In genomic region chr5:106205724-106206123, GRCm38 (mm10) we compare ENCODE assay signal across 16 mouse cellular contexts.
DNase-seq lines count a peak whose midpoint lies in the region; ATAC-seq and TF ChIP-seq lines count a peak whose summit lies in the region.
"Had no signal": no experiment of that assay in that cellular context is flagged by ENCODE, and none has a peak within 500 bp of the region (broad histone marks: within the 10 kb centered on the region; RNA-seq: fewer than 3 reads in every experiment).

No protein-coding gene starts in this region.

- peak; percentile 59 for DNase-seq in brain, embryonic 14.5 days (ENCODE audit: low read depth)
- DNase-seq in limb, embryonic 10.5 days (ENCODE audit: low spot score) = no peak
- peak; percentile 23 for DNase-seq in neural tube, embryonic 10.5 days (ENCODE audit: extremely low spot score, low spot score)
- DNase-seq in adrenal gland, adult (ENCODE audit: inconsistent age in 2 of 2, low spot score in 1 of 2) = no peak
- DNase-seq in left cerebral cortex, postnatal 25 days (ENCODE audit: low spot score in 2 of 2) = no peak
- DNase-seq in stomach, postnatal 0 days (ENCODE audit: low spot score) = no peak
- no peak for DNase-seq in thymus, postnatal 0 days (ENCODE audit: low spot score)
- DNase-seq: adrenal gland, adult 8-10 months; kidney, postnatal 4 days; left cerebral cortex, postnatal 4 days; lung, adult 2 months; right cerebral cortex, postnatal 4 days had no signal

- intact Hi-C loops in left cerebral cortex, postnatal 25 days (cut with DNase I) = no loop called here

- TF ChIP-seq CTCF in brain, embryonic 14.5 days (IDR thresholded peaks at IDR 0.05; ENCODE audit: borderline replicate concordance, extremely low read depth, insufficient read depth, insufficient read length) = no peak
- TF ChIP-seq CTCF in stomach, postnatal 0 days (IDR thresholded peaks at IDR 0.05; ENCODE audit: low read depth) = no peak

- H3K4me1 ChIP-seq in embryonic facial prominence, embryonic 13.5 days = peaks cover 17% of the 10 kb centered on the region
- H3K4me1 ChIP-seq in limb, embryonic 10.5 days = peaks cover 39% of the 10 kb centered on the region
- no peaks in the 10 kb centered on the region for H3K4me1 ChIP-seq in stomach, postnatal 0 days (replicated peaks; ENCODE audit: control insufficient read depth, insufficient read depth)
- H3K4me1 ChIP-seq: heart, embryonic 15.5 days had no signal

- TF ChIP-seq POLR2A in brain, embryonic 14.5 days (IDR thresholded peaks at IDR 0.05; ENCODE audit: borderline replicate concordance, extremely low read depth, insufficient read depth, insufficient read length, poor library complexity, severe bottlenecking) = no peak

- H3K9me3 ChIP-seq in embryonic facial prominence, embryonic 13.5 days = no peaks in the 10 kb centered on the region
- H3K9me3 ChIP-seq in limb, embryonic 10.5 days (replicated peaks) = no peaks in the 10 kb centered on the region
- H3K9me3 ChIP-seq in stomach, postnatal 0 days (ENCODE audit: control insufficient read depth, low read length) = no peaks in the 10 kb centered on the region
- H3K9me3 ChIP-seq: embryonic facial prominence, embryonic 15.5 days; heart, embryonic 15.5 days had no signal

- WGBS in embryonic facial prominence, embryonic 13.5 days = 7% methylated on average over 6 of the region's 6 CpGs
- WGBS in limb, embryonic 10.5 days = 75% methylated on average over 6 of the region's 6 CpGs
- WGBS in stomach, postnatal 0 days = 56% methylated on average over 6 of the region's 6 CpGs

- H3K36me3 ChIP-seq in embryonic facial prominence, embryonic 13.5 days = no peaks in the 10 kb centered on the region
- H3K36me3 ChIP-seq in limb, embryonic 10.5 days = no peaks in the 10 kb centered on the region
- no peaks in the 10 kb centered on the region for H3K36me3 ChIP-seq in stomach, postnatal 0 days (ENCODE audit: control insufficient read depth, insufficient read depth, low read length)
- H3K36me3 ChIP-seq: embryonic facial prominence, embryonic 15.5 days; heart, embryonic 15.5 days had no signal

- H3K27ac ChIP-seq in embryonic facial prominence, embryonic 13.5 days = no peak overlapping the region
- H3K27ac ChIP-seq in limb, embryonic 10.5 days = peak overlapping the region; percentile 54
- H3K27ac ChIP-seq in stomach, postnatal 0 days (replicated peaks) = no peak overlapping the region
- H3K27ac ChIP-seq: embryonic facial prominence, embryonic 15.5 days; heart, embryonic 15.5 days had no signal

- no peak overlapping the region for H3K9ac ChIP-seq in embryonic facial prominence, embryonic 13.5 days
- H3K9ac ChIP-seq in stomach, postnatal 0 days (ENCODE audit: low read length) = no peak overlapping the region
- H3K9ac ChIP-seq: embryonic facial prominence, embryonic 15.5 days; heart, embryonic 15.5 days had no signal

- peaks cover 3% of the 10 kb centered on the region; the same call in 1 of the 2 replicates for H3K27me3 ChIP-seq in embryonic facial prominence, embryonic 13.5 days
- H3K27me3 ChIP-seq in limb, embryonic 10.5 days (ENCODE audit: low read depth, poor library complexity, severe bottlenecking) = no peaks in the 10 kb centered on the region
- no peaks in the 10 kb centered on the region for H3K27me3 ChIP-seq in stomach, postnatal 0 days (ENCODE audit: control insufficient read depth, insufficient read depth, low read length)
- H3K27me3 ChIP-seq: embryonic facial prominence, embryonic 15.5 days; heart, embryonic 15.5 days had no signal

- ATAC-seq in embryonic facial prominence, embryonic 13.5 days (ENCODE audit: insufficient number of reproducible peaks, insufficient read depth, low FRiP score, low TSS enrichment, low read depth) = no peak
- no peak for ATAC-seq in stomach, postnatal 0 days (ENCODE audit: low FRiP score, low TSS enrichment)
- ATAC-seq: inflammation-experienced regulatory T-cells, adult 6 months had no signal

- no peak overlapping the region for H3K4me3 ChIP-seq in embryonic facial prominence, embryonic 13.5 days
- no peak overlapping the region for H3K4me3 ChIP-seq in limb, embryonic 10.5 days
- no peak overlapping the region for H3K4me3 ChIP-seq in stomach, postnatal 0 days (ENCODE audit: low read depth, low read length)
- H3K4me3 ChIP-seq: embryonic facial prominence, embryonic 15.5 days; heart, embryonic 15.5 days had no signal

- H3K4me2 ChIP-seq in embryonic facial prominence, embryonic 13.5 days = peak overlapping the region; percentile 37
- H3K4me2 ChIP-seq in stomach, postnatal 0 days (replicated peaks; ENCODE audit: low read depth) = no peak overlapping the region
- H3K4me2 ChIP-seq: embryonic facial prominence, embryonic 15.5 days; heart, embryonic 15.5 days had no signal

- no peak for TF ChIP-seq EP300 in stomach, postnatal 0 days (optimal IDR thresholded peaks at IDR 0.05)

Comparison
In these comparisons a context has a peak if more than half of its experiments do, and no peak if none do; other contexts are left out.
1. DNase-seq: peak in brain, embryonic 14.5 days (single experiment) and neural tube, embryonic 10.5 days (single experiment); none in limb, embryonic 10.5 days (single experiment), adrenal gland, adult (0 of 2), left cerebral cortex, postnatal 25 days (0 of 2), stomach, postnatal 0 days (single experiment) and thymus, postnatal 0 days (single experiment).